Mouse (Mus musculus) brown adipose tissue, adult 24 weeks (tissue): ENCODE results near the gene D5Ertd579e. TPM values are rescaled to one million over a fixed set of nuclear protein-coding genes. Genes with fewer than 3 reads are reported as not detected.

Source experiments
- H3K27ac ChIP-seq: fragments of 200-500 bp; replicated peaks from 2 replicates; pipeline ENCODE4 v1.5.1; 2012; ENCODE audit warnings: low read depth, mild to moderate bottlenecking, low read length
- H3K4me1 ChIP-seq: fragments of 200-500 bp; 2 replicates; pipeline ENCODE4 v1.6.1; 2012; ENCODE audit warnings: low read length, mixed read lengths; ENCODE audit not compliant: control insufficient read depth, insufficient read depth, insufficient read length
- H3K4me3 ChIP-seq: fragments of 200-500 bp; 2 replicates; pipeline ENCODE4 v1.5.1; 2012; ENCODE audit warnings: low read depth, mild to moderate bottlenecking, low read length, moderate library complexity; ENCODE audit not compliant: insufficient read depth
- polyA plus RNA-seq: library from polyadenylated mRNA; stranded (reverse); fragments of >200 nt; gene quantifications from 2 replicates; pipeline ENCODE4 v1.2.4, GENCODE M21; 2012; ENCODE audit not compliant: missing spikeins, insufficient read depth, insufficient read length

Gene D5Ertd579e
- polyA plus RNA-seq, 1 experiment = 65.5 TPM

DNA sequence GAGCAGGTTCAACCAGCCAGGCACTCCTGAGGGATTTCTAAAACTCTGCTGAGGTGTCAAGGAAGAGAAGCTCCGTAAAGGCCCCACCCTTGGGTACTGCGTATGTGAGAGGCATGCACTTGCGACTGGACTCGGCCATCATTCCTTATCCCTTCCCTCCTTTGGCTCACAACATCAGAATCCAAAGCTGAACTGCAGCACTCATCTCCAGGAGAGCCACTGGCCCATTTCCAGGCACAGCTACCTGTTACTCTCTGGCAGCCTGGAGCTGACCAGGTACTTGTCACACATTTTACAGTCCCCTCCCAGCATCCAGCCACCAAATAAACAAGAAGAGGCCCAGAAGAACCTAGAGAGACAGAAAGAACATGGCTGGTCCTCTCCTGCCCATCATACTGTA lies 143.4 kb downstream of the D5Ertd579e start:
- H3K4me3 ChIP-seq = no peak overlapping the region
- peaks cover 7% of the 10 kb centered on the region; the same call in 1 of the 2 replicates for H3K4me1 ChIP-seq
- H3K27ac ChIP-seq = no peak overlapping the region

Other genes starting within 250 kb of the D5Ertd579e start
- gene Grpel1, start 231.0 kb downstream of the D5Ertd579e start, polyA plus RNA-seq = 146 and 149 TPM in 2 replicates
- gene Tada2b, start 211.7 kb downstream of the D5Ertd579e start, polyA plus RNA-seq = 26.5 and 32.9 TPM in 2 replicates
- gene Ccdc96, start 211.4 kb downstream of the D5Ertd579e start, polyA plus RNA-seq = 0.33 and 0.48 TPM in 2 replicates
- 8.7 and 8.8 TPM in 2 replicates for gene Tbc1d14, start 102.7 kb downstream of the D5Ertd579e start, polyA plus RNA-seq
- gene Bloc1s4, start 52.6 kb upstream of the D5Ertd579e start, polyA plus RNA-seq = 12.0 and 17.0 TPM in 2 replicates
- 235 and 311 TPM in 2 replicates for gene Mrfap1, start 100.7 kb upstream of the D5Ertd579e start, polyA plus RNA-seq
- gene Man2b2, start 134.6 kb upstream of the D5Ertd579e start, polyA plus RNA-seq = 10.3 and 13.1 TPM in 2 replicates
- gene Ppp2r2c, start 172.5 kb upstream of the D5Ertd579e start, polyA plus RNA-seq = not detected in 2 replicates